Mouse (Mus musculus): Measurements from ENCODE around the gene Mamdc2.
A peak's percentile ranks its signal among the peaks of the same experiment; 100 is the strongest.
"Not testable (repeated sequence)": the region's sequence is repeated elsewhere in the genome, so short reads cannot be mapped to it uniquely, and the experiment has no call there.

The Mamdc2 gene

DNA sequence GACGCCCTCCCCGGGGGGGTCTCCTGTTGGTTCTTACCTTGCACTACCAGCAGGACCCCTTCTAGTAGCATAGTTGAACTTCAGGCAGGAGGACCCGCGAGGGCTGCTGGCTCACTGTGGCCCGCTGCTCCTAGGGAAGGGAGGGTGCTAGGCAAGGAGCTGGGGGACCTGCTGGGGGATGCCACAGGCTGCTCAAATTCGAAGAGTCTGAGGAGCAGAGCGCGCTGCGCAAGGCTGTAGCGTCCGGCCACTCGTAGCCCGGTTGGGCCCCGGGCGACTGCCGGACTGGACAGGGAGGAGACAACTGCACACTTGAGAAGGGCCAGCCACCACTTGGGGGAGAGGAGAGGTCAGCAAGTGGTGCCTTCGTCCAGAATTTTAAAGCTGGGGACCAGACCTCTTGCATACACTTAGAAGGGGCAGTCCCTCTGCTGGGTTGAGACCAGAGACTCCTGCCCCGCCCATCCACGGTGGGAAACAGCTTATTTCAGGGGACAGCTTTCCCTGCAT, at the start of gene Mamdc2:
Gene Mamdc2, minus strand, starts transcription at position 455 of the 510 bp plus-strand sequence.
- DNase-seq: no peak

DNA sequence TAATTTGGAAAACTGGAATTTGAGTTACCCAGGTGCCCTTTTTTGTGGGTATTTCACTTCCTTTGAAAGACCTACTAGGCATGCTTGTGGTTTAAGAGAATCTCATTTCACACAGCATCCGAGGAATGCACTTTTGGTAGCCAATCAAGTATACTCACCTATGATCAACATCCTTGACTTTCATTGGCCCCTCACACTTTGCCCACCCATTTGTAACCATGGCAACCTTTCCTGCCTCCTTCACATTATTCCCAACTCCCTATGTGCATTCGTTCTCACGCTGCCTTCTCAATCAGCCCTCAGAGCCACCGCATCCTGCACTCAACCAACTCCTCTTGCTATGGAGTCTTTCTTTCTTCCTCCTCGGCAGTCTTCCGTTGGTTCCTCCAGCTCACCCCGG, 49.8 kb upstream of the Mamdc2 start:
- DNase-seq: no peak

DNA sequence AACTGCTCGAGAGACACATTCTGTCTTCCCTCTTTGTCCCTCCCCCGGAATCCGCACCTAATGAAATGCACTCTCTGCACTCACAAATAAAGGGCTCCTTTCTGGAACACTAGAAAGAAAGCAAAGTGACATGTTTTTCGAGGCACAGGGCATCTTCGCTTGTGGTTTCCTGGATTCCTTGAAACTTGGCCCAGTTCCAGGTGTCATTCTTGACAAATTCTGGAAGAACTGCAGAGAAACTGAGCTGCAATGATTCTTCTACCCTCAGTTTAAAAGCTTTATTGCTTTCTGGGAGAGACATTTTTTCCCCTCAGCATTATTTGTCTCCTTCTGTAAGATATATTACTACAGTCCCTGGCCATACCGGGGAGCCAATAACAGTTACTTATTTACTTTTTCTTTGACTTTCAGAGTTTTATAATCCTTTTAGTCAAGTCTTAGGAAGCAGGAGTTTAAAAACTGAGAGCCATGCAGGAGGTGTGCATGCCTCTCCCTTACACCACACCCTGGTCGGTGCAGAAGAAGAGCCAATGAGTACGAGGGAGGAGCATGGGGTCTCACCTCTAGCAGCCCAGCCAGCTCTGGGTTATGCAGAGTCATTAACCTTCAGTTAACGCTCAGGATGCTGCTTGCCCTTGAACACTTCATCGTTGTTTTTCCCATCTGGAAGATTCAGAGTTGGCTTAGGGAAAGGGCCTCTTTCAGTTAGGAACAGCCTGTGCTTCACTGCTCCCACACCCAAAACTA, 49.1 kb upstream of the Mamdc2 start:
- no peak for DNase-seq

DNA sequence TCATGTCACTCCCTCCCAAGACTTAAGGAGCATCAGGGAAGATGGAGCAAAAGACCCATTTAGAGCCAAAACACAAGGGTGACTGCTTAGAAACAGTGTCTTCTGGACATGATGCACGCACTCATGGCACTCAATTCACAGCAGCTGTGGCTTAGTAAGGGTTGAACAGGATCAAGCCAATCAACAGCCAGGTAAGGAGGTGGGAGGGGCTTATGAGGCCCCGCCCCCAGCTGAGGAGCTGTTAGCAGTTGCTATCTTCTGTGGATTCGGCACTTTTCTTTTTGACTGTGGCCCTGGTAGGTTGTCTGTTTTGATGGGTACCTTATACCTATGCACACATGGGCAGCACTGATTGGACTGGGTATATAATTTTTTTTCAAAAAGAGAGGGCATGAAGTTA, 48.3 kb upstream of the Mamdc2 start:
- DNase-seq: no peak

DNA sequence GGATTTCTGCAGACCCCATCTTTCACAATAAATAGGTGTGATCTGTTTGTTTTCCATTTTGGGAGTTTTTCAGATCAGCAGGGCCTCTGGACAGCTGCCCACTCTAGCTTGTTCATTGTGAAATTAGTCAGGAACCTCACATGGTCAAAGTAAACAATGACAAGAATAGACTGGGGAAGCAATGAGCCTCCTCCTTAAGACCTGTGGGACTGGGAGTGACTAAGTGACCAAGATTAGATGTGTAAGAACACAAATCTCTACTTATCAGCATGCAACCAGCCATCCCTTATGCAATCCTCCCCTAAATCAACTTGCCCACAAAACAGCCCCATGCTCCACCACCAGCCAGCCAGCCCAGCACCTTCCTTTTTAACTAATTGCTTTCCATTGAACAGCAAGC, 44.4 kb upstream of the Mamdc2 start:
- no peak for DNase-seq

DNA sequence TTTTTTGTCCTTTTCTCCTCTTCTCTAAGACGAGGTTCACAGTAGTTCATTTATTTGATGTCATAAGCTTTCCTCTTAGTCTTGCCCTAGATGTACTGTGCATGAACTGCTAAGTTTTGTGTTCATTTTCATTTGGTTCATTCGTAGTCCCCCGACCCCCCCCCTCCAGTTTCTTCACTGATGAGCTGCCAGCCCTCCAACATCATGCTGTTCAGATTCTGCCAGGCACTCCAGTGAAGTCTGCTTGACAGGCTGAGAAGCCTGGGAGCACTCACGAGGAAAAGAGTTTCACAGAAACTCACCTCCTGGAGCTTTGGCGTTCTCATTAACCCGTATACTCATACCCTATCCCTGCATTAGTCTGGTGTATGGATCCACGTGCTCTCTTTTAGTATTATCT, 42.5 kb upstream of the Mamdc2 start:
- not testable (repeated sequence) for DNase-seq

DNA sequence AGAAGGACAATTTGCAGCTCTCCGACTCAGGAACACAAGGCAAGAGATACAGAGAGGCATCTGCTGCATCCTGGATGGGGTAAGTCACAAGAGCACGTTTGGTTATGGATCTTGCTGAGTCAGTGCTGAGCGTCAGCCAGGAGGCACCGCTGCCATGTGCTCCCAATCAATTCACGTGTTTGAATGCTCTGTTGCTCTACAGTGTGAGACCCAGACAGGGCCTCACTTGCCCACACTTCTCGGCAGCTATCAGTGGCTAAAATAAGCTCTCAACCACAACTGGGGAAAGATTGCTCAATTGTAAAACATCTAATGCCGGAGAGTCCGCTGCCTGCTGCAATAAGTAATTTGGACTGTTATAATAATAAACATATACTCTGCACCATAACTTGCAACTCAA, 41.5 kb upstream of the Mamdc2 start:
- DNase-seq: no peak

DNA sequence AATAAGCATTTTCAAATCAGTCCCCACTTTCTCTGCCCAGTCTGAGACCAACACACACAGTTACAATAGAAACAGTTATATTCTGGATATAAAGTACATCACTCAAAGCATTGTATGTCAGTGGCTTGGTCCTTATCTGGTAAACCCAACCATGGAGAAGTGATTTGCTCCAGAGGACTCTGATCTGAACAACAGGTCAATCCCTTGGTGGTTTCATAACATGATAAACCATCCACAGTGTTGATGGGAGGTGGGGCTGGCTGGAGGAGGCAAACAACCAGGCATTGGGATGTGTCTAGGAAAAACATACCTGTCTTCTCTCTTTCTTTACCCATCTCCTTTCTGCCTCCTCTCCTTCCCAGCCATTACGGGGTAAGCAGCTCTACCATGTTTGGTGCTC, 39.2 kb upstream of the Mamdc2 start:
- no peak for DNase-seq

DNA sequence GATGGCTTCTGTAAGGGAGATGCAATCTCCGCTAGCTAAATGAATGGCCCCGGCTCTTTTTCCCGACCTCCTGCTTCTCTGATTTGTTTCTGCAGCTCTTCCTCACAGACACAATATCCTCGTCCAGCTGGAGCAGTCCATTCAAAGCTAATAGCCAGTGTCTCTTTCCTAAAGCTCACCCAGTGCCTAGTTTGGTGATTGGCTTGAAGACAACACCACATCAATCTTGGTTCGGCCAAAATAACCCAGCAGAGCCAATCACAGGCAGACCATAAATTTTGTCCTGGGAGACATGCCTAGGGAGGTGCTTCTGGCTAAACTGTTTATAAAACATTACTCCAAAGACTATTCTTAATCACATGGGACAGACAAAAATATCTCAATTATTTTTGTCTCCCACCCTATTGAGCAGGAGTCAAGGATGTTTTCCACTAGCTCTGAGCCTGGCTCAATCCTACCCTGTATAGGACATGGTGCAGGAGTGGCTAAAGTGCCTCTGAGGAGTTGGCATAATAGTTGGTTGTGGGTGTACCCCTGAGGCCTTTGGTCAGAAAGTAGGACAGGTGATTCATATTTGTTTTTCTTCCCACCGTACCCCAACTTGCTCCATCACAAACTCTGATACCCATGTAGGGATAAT, 38.5 kb upstream of the Mamdc2 start:
- DNase-seq: no peak

DNA sequence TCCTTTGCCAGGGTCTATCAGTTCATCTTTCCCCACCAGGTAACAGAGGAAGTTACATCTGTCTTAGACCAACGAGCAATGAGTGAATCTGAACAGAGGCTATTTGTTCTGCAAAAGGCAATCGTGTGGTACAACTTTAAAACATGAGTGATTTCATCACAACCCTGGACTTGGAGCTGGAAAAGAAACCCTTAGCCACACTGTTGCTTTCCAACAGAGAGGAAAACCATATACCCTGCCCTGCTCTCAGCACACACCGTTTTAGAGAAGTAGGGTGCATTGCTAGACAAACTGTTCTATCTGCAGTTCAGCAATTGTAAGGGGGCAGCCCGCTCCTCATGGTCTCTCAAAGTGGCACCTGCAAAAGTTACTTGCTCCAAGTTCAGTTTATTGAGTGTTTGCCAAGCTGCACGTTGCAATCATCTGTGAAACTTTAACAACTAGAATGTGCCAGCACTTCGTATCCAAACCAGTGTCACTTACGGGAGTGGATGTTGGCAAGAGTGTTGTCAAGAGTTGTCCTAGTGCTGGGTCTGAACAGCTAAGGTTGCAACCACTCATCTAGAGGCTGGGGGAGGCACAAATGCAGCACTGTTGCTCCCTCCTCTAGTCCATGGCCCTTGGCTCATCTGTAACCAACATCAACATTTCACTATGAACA, 37.8 kb upstream of the Mamdc2 start:
- no peak for DNase-seq

DNA sequence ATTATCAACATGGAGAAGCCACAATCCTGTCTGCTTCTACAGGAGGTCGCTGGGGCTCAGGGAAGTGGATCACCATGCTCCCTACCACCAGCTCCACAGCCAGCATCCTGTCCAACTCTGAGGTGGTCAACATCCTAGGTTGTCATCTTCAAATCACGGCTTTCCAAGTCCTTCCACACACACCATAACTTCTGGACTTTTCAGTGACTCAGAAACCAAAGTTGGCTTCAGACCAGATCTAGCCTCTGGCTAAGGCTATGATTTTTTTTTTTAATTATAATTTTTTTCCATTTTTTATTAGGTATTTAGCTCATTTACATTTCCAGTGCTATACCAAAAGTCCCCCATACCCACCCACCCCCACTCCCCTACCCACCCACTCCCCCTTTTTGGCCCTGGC, 34.3 kb upstream of the Mamdc2 start:
- not testable (repeated sequence) for DNase-seq

DNA sequence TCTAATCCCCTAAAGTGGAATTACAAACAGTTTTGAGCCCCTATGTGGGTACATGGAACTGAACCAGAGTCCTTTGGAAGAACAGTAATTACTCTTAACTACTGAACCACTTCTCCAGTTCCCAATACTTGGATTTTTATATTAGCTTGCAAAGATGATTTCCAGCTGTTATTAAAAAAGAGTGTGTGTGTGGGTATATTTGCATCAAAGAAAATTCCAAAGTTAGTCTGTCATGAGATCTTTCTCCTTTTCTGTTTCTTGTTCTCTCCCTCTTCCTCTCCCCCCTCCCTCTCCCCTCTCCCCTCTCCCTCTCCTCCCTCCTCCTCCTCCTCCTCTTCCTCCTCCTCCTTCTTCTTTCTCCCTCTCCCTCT, 31.3 kb upstream of the Mamdc2 start:
- DNase-seq: no peak

DNA sequence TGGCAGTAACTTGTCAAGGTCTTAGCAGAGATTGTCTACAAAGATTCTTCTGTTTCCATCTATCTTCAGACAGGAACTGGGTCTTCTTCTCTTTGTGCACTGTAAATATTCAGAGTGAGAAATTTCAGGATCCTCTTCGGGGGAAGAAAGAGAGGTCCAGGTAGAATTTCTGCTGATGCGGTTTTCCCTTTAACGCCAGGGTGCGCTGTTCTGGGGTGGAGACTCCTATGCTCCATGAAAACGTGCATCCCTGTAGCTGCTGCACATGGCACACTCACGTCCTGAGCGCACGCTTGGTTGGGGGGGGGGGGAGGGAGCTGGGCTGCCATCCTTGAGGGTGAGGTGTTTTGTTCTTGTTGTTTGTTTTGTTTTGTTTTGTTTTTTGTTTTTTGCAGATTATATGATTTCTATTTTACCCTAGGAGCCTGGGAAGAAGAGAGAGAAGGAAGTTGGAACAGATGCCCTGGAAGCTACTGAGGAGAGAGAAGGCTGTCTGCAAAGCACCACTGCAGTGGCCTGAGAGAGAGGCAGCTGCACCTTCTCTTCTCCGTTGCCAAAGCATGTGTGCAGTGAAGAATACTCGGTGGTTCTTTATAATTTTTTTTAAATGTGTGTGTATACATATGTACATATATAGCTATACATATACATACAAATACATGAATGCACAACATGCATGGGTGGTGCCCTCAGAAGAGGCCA, 30.8 kb upstream of the Mamdc2 start:
- DNase-seq: peak; percentile 32

DNA sequence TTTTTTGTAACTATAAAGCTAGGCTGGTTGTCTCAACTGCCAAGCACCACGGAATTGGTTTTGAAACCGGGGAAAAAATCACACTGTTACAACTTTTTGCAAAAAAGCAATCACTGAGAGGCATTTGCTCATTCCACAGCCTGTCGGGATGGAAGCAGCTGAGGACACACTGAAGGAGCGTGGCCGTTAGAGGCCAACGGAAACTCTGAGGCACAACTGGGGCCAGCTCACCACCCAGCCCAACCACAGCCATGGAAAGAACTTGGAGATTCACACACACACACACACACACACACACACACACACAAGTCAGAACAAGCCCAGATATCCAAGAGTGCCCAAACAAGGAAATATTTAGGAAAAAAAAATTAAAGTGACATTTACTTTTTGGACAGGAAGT, 29.6 kb upstream of the Mamdc2 start:
- no peak for DNase-seq

DNA sequence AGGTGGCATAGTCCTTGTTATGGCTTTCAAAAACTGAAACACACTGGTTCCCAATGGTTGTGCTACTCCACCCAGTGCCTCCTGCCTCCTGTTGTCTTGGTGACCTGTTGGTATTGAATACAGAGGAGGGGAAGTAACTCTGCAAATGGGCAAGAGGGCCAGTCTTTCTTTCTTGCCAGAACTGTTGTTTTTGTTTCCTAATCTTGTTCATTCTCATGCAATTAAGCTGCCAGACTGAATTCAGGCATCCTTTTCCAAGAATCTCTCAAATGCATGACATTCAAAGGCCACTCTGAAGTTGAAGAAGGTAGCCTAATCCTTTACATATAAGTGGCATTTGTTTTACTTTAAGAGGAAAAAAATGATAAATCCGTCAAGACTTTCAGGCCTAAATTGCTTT, 19.6 kb upstream of the Mamdc2 start:
- DNase-seq: no peak

DNA sequence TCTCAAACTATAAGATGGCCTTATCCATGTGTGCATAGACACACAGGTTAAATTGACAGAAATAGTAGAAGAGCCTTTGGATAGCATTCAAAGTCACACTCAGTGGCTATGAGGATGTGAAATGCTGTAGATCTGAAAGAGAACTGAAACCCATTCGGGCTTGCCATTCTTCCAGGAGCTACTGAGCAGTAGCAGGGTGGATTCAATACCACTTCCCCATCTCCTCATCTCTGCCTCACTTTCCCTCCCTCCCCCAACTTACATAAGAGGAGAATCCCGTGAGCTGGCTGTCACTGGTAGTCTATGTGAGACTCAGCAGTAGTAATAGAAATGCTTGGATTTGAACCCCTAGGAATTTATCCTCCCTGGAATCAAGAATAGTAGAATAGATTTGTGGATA, 18.8 kb upstream of the Mamdc2 start:
- no peak for DNase-seq

DNA sequence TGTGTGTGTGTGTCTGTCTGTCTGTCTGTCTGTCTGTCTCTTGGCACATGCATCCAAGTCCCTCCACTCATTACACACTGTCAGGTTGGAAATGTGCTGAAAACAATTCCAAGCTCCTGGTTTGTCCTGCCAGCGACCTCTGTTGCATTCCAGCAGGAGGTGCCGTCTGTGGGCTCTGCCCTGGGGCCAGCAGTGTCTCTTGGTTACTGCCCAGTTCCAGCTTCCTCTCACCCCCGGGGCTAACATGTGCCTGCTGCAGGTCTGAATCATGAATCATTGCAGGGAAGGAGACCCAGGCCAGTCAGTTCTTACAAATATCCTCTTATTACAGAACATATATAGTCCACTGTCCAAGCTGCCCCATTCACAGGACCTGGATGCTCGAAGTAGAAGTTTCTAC, 9.2 kb upstream of the Mamdc2 start:
- no peak for DNase-seq

DNA sequence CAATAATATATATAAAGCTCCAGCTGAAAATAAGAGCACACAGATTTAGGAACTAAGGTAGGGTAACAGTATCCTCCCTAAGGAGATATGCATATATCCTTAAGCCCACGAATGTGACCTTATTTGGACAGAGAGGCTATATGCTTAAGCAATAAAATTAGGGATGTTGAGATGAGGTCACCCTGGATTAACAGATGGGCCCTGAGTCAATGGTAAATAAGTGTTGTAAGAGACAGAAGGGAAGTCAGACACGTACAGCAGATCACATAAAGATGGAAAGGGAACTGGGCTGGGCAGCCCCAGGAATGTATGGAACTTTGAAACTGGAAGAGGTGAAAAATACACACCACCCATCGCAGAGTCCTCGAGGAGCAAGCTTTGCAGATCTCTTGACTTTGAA, 3.1 kb upstream of the Mamdc2 start:
- DNase-seq: no peak

DNA sequence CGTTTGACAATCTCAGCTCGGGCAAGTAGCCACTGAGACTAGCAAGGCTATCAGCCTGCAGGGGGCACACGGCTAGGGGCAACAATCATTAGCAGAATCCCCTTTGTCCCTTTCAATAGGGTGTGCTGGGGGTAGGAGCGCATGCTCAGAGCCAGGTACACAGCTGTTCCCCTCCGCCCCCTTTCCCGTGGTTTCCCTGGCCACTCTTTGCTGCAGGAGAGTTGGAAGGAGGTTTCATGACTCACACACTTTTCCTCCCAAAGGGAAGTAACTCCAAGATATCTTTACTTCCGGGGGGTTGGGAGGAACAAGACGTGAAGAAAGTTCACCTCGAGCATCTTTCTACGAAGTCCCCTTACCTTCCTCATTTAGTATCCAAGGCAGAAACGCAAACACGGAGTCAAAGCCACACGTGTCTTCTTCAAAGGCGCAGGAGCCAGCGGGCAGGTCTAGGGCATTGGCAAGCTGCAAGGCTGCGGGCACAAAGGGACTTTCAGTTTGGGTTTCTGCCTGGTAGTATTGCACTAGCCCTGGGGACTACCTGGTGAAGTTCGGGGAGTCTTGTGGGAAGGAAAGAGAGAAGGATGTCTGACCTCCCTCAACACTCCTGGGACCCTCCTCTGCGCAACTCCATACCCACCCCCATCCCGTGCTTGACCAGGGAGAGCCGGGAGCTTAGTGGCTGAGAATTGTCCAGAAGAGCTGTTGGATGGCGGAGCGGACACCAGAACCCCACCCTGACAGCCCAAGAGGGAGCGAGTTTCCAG, 838 bp downstream of the Mamdc2 start:
- DNase-seq: peak; percentile 19

DNA sequence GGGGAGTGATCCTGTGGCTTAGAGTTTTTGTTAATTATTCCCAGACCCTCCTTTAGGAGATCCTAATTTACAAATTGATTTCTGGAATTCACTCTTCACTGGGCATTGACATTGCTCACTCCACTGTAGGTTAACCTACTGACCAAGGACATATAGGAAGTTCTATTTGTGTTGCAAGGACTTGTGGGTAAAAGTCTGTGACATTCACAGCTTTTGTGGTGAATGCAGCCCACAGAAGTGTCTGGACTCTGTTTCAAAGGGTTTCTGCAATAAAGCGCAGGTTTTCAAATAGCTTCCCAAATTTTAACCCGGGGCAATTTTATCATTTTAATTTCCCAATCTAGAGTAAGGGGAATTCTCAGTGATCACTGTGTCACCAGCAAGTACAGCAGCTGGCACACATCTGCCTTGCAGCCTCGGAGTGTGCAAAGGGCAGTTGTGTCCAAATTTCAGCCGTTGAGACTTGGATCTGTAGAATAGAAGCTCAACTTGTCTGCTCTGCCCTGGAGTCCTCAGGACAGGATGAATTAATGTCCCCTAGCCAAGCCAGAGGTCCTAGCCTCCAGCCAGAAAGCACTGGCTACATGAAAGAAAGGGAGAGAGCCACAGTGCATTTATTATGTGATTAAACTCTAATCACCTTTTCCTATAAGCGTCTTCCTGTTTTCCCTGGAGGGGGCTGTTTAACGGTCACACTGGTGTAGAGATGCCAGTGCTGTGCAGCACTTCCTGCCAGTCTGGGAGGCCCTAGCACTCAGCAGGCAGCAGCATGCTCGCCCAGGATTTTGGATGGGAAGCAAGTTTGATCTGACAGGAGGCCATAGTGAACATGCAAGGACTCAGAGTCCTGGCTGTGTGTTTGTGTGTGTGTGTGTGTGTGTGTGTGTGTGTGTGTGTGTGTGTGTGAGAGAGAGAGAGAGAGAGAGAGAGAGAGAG, 3.1 kb downstream of the Mamdc2 start:
- no peak for DNase-seq

DNA sequence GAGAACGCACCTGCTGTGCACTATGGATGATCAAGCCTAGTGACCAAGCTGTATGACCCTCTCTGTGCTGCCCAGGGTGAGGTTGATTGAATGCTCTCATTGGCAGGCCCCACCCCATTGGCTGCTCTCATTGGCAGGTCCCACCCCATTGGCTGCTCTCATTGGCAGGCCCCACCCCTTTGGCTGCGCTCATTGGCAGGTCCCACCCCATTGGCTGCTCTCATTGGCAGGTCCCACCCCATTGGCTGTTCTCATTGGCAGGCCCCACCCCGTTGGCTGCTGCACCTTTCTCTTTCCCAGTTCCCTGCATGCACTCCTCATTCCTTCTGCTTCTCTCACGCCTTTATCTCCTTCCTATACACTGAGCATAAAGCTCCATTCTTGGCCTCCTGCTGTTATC, 12.5 kb downstream of the Mamdc2 start:
- no peak for DNase-seq

DNA sequence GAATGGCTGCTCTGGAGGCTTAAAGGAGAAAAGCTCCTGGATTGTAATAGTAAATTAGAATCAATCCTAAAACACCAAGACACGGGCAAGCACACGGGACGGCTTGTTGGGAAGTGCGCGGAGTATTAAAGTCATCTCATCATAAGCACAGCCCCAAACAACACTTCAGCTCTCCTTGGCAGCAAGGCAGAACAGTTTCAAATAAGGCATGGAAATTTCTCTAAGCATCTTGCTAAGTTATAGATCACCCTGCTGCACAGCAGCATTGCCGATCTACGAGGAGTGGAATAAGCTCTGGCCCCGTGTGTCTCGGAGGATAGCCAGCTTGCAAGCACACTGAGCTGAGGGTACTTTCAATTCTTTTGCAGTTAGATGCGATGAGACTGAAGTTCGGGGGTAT, 13.8 kb downstream of the Mamdc2 start:
- DNase-seq: no peak

All from cerebellum, adult 11 months (tissue).